Mouse (Mus musculus) spleen, adult 12 weeks (tissue): ENCODE data around the gene Rnf10.

Experiments used
- DNase-seq: peaks from one replicate; pipeline ENCODE4 v3.0.0; 2022; ENCODE audit warnings: low spot score

Gene Rnf10

DNA sequence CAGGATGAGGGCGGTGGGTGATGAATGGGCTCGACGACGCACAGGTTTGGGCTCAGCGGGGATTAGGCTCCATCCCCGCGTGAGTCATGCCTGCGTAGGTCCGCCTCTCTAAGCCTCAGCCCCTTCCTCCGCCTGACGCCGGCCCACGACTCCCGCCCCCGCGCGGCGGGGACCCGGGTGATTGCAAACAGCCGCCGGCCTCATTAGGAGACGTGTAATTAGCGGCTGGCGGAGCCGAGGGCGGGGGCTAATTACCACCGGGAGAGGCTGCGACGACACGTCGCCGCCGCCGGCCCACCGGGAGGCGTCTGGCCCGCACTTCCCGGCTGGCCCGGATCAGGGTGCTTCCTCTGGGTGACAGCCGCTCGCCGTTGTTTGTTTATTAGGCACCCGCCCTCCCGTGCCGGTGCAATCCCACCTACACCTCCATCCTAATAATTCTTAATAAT is 37.4 kb downstream of the Rnf10 start:
- DNase-seq, result no peak

DNA sequence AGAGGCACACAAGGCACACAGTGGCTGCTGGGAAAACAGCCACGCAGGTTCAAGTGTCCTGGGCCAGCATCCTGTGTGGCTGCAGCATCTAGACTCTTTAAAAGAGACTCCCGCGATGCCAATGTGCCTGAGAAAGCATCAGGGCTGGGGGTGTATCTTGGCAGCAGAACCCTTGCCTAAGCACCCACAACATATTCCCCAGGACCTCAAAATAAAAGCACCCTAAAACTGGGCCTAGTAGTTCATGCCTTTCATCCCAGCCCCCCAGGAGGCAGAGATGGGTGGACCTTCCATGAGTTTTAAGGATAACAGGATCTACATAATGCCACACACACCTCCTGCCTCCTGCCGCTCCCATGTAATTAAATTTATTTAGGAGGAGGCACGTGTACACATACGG is 38.2 kb downstream of the Rnf10 start:
- no peak for DNase-seq

DNA sequence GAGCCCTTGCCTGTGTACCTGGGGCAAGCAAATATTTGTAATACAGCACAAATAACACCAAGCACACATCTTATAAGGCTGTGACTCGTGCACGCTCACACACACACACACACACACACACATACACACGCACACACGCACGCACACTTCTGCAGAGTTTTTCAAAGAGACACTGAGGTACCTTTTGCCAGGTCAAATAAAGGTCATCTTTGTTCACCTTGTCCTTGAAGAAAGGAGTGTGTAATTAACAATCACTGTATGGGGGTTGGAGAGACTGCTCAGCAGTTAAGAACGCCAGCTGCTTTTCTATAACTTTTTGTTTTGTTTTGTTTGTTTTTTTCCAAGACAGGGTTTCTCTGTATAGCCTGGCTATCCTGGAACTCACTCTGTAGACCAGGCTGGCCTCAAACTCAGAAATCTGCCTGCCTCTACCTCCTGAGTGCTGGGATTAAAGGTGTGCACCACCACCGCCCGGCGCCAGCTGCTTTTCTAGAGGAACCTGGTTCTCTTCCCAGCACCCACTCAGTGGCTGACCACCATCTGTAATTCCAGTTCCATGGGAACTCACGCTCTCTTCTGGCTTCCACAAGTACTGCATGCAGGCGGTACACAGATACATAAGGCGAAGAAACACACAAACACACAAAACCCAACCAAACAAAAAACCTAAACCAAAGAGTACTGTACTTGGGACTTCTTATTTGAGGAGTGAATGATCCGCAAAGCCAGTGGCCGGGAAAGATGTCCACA is 39.5 kb downstream of the Rnf10 start:
- no peak for DNase-seq

DNA sequence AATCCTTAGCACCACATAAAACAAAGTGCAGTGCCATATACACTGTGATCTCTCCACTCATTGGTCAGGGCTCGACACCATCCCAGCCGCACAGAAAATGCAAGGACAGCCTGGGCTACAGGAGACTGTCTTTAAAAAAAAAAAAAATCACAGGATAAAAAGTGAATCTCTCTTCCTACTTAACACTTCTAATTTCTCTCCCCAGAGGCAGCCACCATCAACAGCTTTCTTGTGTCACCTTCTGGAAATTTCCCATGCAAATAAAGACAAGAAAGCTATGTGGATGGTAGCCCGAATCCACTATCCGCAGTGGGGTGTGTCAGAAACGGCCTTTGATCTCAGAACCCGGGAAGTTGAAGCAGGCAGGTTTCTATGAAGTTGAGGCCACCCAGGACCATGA is 40.2 kb downstream of the Rnf10 start:
- DNase-seq, result no peak

DNA sequence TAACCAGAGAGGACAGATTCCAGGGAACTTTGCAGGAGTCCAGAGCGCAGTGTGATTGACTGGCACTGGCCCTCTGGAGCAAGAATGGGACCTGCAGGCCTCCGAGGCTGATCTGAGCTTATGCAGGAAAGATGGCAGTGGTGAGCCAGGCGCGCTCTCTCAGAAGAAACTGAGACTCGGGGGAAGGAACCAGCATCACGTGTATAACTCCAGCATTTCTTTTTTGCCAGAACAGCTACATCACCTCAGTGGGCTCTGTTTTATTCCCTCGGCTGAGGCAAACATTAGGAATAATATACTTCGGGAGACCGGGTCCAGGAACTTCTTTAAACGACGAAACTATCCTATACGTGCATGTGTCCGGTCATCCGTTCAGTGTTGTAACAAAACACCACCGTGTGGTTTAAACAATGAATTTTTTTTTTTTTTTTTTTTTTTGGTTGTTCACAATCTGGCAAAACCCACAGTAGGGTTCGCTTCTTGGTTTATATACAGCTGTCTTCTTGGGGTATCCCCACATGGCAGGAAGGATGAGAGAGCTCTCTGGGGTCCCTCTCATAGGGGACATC is 41.1 kb downstream of the Rnf10 start:
- no peak for DNase-seq

DNA sequence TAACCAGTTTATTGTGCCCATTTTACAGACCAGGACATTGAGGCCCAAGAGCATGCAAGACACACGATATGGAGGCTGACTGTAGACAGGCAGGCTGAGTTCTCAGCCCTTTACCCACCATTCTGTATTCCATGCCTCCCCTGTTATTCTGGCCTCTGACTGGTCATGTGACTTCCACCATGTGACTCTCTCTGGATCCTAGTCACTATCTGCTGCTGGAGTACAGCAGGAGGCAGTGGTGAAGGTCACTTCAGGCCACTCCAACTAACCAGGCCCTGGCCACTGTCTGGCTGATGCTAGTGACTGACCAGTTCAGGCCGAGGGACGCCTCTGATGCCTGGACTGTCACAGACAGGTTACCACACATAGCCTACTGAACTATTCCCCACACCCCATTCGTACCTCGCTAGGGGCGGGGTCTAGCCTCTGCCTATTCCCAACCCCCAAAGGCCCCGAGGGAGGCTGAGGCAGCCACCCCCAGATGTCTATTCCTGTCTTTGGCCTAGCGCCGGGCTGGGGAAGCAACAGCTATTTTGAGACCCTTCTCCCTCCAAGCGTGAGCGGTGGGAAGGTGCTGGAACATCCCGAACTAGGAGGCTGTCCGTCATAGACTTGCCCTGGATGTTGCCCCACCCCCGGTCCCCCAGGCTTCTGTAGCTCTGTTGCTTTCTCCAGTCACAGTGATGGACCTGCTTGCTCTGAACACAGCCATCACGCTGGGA is 41.7 kb downstream of the Rnf10 start:
- DNase-seq, result no peak

DNA sequence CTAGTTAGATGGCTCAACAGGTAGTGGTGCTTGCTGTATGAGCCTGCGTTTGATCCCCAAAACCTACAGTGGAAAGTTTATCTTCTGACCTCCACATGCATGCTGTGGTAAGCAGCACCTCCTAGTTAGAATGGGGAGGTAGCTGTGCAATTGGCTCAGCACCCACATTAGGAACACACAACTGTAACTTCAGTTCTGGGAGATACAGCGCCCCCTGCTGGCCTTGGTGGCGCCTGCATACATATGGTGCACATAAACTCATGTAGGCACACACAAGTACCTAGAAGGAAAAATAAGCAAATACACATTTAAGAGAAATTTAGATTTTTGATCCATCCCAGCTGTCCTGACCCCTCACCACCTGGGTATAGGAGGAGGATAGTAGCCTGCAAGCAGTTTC is 50.2 kb downstream of the Rnf10 start:
- DNase-seq, result no peak

DNA sequence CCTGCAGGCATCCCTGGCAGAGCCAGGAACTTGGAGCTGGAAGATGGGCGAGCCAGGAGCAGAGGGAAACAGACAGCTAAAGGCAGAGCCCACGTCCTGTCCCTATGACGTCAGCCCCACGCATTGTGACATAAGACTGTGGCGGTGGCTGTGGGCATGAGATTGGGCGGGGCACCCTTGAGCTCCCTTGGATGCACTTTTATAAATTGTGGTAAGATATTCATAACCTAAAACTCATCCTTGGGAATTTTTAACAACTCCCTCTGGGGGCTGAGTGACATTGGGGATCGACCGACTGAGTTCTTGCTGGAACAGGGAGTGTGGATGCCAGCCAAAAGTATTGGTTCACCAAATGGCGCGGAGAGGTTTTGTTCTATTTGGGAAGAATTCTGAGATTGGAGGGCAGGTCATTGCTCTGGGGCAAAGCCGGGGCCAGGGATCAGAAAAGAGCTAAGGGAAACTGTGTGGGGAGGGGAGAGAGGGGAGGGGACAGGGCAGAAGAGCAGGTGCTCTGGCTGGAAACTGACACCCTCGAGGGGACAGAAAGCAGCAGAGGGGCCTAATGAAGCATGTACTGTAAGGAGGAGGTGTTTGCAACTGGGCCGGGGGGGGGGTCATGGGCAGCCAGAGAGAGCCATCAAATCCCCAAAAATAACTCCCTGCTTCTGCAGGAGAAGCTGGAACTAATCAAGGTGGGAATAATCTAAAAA is 51.6 kb downstream of the Rnf10 start:
- DNase-seq, result no peak

DNA sequence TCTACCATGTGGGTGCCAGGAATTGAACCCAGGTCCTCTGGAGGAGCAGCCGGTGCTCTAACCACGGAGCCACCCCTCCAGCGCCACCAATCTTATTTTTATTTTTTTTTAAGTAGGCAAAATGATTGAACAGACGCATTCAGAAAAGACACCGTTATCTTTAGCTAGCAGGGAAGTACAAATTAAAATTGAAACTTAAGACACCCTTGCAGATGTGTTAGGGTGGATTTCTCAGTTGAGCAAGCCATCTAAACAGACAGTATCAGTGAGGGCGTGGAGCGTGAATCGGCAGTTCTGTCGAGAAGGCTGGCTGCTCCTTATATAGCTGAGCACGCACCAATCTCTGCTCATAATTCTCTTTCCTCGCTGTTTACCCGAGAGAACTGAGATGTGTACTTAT is 54.7 kb downstream of the Rnf10 start:
- no peak for DNase-seq

DNA sequence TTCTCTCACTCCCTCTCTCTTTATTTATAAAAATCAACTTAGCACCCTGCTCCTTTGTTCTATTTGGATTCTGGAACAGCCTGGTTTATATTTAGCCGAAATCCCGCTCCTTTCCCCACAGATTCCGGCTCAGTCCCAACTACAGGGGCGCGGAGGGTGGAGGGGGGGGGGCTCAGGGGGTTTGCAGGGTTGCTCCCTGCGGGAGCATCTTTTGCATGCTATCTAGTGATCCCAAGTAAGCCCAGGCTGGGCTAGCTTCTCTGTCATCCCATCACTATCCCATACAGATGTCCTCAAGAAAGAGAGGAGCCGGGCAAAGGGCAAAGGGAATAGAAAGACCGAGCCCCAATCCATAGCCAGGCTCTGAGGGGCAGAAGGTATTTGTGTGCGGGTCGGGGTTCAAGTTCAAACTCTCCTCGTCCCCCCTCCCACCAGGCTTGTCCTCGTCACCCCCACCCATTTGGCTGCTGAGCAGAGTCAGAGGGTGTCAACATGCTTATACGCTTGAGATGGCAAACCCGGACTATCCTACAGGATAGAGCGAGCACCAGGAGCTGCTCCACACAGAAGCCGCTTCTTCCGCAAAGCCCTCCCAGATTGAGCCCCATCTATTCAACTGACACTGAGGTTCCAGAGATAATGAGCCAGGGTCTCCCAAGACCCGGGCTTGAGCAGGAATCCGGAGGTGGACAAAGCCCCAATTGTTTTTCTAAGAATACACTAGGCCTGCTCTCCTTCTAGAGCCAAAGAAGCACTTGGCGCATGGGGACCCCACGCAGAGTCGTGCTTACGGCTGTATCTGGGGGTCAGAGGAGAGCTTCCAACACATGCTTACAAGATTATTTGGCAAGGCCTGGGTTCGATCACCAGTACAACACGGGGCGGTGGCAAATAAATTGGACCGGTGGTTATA is 57.2 kb downstream of the Rnf10 start:
- no peak for DNase-seq

DNA sequence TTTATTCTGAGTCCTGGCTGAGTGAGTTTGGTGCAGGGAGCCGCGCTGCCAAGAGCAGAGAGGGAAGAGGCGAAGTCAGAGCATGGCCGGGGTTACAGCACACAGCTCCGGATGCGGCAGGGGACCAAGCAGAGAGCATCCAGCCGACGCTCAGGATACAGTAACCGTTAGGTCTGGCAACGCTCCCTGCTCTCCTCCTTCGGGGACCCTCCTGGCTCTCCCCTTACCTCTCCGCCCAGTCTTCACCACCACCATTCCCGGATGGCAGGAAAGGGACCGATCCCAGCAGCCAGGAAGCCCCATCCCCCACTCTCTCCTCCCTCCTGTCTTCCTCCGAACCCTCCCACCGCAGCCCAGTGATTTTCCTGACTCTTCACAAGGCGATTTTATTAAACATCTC is 57.8 kb downstream of the Rnf10 start:
- no peak for DNase-seq

DNA sequence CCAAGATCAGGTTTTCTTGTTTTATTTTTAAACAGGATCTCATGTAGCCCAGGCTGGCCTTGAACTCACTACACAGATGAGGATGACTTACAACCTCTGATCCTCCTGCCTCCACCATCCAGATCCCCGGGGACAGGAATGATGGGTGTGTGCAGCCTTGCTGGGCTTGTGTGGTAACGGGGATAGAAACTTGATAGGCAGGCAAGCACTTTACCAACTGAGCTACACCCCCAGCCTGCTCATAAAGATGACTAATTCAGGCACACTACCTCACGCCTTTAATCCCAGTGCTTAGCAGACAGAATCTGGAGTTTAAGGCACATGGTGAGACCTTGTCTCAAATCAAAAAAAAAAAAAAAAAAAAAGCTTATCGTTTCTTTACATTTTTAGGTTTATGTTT is 59.8 kb downstream of the Rnf10 start:
- no peak for DNase-seq

DNA sequence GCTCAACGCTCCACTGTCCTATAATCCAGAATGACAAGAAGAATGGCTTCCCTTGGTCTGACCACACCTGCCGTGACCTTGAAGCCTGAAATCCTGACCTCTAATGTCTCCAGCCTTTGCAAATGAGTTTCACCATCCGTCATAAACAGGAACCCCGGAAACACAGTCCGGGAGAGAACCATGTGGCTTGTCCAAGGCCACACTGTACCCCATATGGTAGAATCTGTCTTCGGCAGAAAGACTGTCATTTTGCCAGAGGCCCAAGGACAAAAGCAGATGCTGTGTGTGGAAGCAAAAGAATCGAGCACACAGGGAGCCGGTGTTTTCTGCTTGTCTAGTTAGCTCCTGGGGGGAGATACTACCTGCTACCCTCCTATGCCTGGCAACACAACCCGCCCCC is 60.2 kb downstream of the Rnf10 start:
- DNase-seq, result no peak

DNA sequence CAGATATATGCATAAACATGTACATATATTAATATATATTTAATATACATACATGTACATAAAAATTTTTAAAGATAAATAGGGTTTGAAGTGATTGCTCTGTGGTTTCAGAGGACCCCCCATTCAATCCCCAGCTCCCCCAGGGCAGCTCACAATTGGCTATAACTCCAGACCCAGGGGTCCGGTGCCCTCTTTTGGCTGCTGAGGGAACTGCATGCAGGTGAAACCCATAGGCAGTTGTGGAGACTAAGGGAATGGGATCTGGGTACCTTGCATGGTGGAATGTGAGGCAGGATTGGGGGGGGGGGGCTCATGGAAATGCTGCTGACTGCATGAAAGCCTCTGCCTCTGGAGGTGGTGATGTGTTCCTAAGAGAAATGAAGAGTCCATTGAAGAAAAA is 62.3 kb downstream of the Rnf10 start:
- peak; percentile 40 for DNase-seq

DNA sequence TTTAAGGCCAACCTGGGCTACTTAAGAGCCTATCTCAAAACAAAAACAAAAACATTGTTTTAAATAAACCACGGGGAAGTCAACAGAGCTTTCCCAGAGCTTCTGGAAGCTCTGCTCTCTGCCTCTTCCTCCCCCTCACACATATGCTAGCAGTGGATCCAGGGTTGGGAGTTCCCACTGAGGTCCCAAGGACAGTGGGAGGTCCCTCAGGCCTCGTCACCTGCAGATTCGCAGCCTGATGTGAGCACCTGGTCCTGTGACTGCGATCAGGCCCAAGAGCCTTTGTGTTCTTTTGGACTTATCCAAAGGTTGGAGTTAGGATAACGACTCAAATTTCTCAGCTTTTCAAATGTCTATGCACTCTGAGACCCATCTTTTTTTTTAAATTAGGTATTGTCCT is 64.1 kb downstream of the Rnf10 start:
- DNase-seq, result no peak

DNA sequence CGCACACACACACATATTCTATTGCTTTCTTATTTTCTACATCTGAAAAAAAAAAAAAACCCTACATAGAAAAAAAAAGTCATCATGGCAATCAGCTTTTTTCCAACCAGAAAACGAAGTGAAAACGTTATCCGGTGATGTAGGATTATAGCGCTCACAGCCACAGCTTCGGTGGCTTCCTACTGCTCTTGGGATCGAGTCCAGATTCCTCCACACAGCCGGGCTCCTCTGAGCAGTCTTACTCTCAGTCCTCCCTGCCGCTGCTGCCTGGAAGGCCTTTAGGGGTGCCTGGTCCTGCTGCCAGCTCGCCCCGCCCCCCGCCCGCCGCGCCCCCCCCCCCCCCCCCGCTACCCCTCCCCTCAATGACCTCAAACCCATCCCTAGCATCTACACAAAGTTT is 64.8 kb downstream of the Rnf10 start:
- no peak for DNase-seq

DNA sequence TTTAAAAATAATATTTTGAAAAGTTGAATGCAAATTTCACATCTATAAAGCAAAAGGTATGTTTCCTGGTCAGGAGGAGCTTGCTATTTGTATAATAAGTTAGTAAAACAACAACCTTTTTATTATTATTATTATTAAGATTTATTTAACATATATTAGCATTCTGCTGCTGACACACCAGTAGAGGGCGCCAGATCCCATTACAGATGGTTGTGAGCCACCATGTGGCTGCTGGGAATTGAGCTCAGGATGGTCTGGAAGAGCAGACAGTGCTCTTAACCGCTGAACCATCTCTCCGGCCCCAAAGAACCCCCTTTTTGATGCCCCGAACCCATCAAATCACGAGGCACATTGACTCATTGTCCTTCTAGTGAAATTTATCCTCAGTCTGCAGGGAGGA is 65.5 kb downstream of the Rnf10 start:
- no peak for DNase-seq

DNA sequence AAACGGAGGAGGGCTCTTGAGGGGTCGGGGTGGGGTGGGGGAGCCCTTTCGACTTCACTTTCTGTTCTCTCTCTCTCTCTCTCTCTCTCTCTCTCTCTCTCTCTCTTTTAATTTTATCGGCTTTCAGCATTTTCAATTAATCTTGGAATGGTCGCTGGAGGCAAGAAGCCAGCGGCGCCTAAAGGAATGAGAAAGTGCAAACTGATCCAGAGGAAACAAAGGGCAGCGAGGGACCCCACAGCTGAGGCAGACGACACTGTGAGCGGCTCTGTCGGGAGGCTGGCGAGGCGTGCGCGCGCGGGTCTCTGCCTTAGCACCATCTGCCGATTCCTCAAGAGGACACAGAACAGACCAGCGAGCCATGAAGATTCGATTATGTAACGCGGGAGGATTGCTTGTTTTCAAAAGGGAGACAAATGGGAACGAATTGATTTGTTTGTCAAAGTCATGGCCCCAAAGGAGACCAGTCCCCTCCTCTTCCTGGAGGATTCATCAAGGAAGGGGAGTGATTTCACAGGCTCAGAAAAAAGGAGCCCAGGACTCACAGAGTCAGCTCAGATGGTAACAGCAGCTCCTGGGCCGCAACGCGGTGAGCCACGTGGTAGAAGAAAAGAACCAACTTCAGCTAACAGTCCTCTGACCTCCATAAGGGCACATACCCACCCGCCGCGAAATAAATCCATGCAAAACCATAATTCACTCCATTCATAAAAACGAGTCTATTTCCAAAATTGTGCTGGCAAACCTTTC is 68.0 kb downstream of the Rnf10 start:
- no peak for DNase-seq

DNA sequence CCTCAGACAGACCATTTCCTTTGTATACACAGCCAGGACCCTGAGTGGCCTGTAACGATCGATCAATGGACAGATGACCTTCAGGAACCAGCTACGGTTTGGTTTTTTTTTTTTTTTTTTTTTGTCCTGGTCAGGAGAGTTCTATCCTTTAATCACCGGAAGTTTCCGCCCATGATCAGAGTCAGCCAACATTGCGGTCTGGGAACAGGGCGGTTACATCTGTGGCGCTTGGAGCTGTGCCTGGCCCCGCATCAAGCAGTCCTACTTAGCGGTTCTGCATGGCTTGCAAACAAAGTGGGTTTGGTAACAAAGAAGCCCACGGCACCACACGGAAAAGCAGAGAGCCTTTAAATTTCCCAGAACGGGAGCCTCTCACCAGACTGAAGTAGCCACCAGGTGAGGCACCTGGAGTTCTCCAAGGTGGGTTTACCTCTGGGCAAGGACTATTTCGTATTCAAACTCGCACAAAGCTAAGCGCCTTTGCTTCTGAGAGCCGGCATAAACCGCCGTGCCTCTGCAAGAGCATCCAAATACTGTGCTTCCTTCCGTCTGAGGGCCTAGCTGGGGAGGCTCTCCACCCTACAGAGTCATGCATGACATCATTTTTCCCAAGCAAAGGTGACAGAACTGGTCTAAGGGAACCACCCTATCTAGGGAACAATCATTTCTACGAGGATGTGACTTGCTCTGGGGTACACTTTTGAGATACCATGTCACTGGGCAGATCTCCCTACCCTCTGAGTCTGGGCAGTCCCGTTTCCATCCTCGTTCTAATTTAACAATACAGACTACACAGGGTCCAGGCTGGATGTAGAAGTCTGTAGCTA is 68.8 kb downstream of the Rnf10 start:
- no peak for DNase-seq

DNA sequence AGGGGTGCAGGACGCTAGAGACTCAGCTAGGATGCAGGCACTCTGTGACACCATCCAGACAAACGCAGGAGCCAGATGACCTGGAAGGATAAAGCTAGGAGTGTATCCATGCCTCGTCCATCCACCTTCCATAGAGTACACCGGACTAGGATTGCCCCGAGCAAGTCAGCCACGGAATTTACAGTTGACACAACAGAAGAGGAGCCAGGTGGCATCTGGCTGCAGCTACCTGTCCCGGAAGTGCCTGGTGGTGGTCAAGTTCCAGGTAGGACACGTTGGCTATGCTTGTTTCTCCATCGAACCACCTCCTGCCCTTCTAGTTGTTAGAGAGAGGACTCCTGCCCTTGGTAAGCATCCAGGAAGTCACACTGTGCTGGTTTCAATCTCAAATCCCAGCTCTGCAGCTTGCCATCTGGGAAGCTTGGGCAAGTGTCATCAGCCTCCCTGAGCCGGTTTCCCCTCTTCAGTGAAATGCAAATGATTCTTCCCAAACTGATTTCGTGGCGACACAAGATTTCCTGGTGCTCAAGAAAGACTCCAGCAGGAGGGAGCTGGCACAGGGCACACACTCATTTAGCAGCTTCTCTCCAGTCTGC is 78.0 kb downstream of the Rnf10 start:
- DNase-seq, result no peak
